ENCODE assay signal across 25 mouse cellular contexts in genomic region chr13:56444996-56445395, GRCm38 (mm10). TPM values are rescaled to one million over a fixed set of nuclear protein-coding genes. Genes with fewer than 3 reads are reported as not detected.
DNase-seq lines count a peak whose midpoint lies in the region; ATAC-seq and TF ChIP-seq lines count a peak whose summit lies in the region.
"Had no signal": no experiment of that assay in that cellular context is flagged by ENCODE, and none has a peak within 500 bp of the region (broad histone marks: within the 10 kb centered on the region; RNA-seq: fewer than 3 reads in every experiment).

No protein-coding gene starts in this region.

- H3K4me1 ChIP-seq in liver, adult 2 months (ENCODE audit: control insufficient read depth, insufficient read depth, low read length) = peaks cover 13% of the 10 kb centered on the region
- no peaks in the 10 kb centered on the region for H3K4me1 ChIP-seq in liver, embryonic 11.5 days (replicated peaks; ENCODE audit: control insufficient read depth, insufficient read depth, low read length)

- no peaks in the 10 kb centered on the region for H3K27me3 ChIP-seq in liver, adult 2 months (ENCODE audit: control insufficient read depth, insufficient read depth, low read length)
- peaks cover 7% of the 10 kb centered on the region for H3K27me3 ChIP-seq in liver, embryonic 11.5 days (replicated peaks; ENCODE audit: control insufficient read depth, insufficient read depth, low read length)
- H3K27me3 ChIP-seq: Patski had no signal

- H3K9ac ChIP-seq in liver, adult 2 months (ENCODE audit: low read depth, low read length) = no peak overlapping the region
- H3K9ac ChIP-seq in liver, embryonic 11.5 days (ENCODE audit: low read depth, low read length) = no peak overlapping the region

- no peak overlapping the region for H3K27ac ChIP-seq in liver, adult 2 months (replicated peaks; ENCODE audit: insufficient read depth, low read depth, low read length)
- H3K27ac ChIP-seq in liver, embryonic 11.5 days (ENCODE audit: low read depth, low read length) = no peak overlapping the region

- H3K4me2 ChIP-seq in liver, embryonic 11.5 days = no peak overlapping the region

- TF ChIP-seq POLR2A in liver, adult 2 months (IDR thresholded peaks at IDR 0.05; ENCODE audit: extremely low read depth, insufficient read depth, low read length) = no peak

- intact Hi-C loops in heart, postnatal 10 days (cut with DNase I) = no loop called here

- no peaks in the 10 kb centered on the region for H3K9me3 ChIP-seq in liver, embryonic 11.5 days (ENCODE audit: control insufficient read depth, low read length)

- no peaks in the 10 kb centered on the region for H3K79me2 ChIP-seq in liver, adult 2 months (ENCODE audit: control insufficient read depth, insufficient read depth, low read length)

- no peak for TF ChIP-seq CTCF in liver, adult 2 months (IDR thresholded peaks at IDR 0.05; ENCODE audit: low read depth, low read length)

- DNase-seq in heart, adult 11 months = peak; percentile 86
- DNase-seq in heart, postnatal 10 days = no peak
- peak; percentile 95 for DNase-seq in liver, adult 2 months (ENCODE audit: extremely low read depth, low read depth, low spot score)
- DNase-seq in liver, embryonic 11.5 days (ENCODE audit: low spot score) = no peak
- DNase-seq: adrenal gland, adult 2 months; adrenal gland, adult 8-10 months; adrenal gland, postnatal 10 days; adrenal gland, postnatal 14 days; adrenal gland, postnatal 25 days; adrenal gland, postnatal 36 days; B cell, adult 2 months; cerebellum, adult 11 months; cerebellum, adult 11-12 months; cerebellum, adult 18-20 months had no signal

- no peaks in the 10 kb centered on the region for H3K36me3 ChIP-seq in liver, adult 2 months (ENCODE audit: control insufficient read depth, insufficient read depth, low read length)
- H3K36me3 ChIP-seq in liver, embryonic 11.5 days (ENCODE audit: control insufficient read depth, insufficient read depth, low read length) = no peaks in the 10 kb centered on the region
- H3K36me3 ChIP-seq: G1E had no signal

- 56% methylated on average over 6 of the region's 6 CpGs for WGBS in liver, adult 2 months
- 78% methylated on average over 6 of the region's 6 CpGs for whole genome bisulfite sequencing in liver, embryonic 11.5 days

- no peak overlapping the region for H3K4me3 ChIP-seq in liver, adult 2 months (ENCODE audit: insufficient read depth, low read depth, low read length)
- H3K4me3 ChIP-seq in liver, embryonic 11.5 days (ENCODE audit: low read depth, low read length) = no peak overlapping the region

- no peak for ATAC-seq in liver, embryonic 11.5 days (replicated peaks; ENCODE audit: low FRiP score)
- ATAC-seq: activated CD4-positive, CD25-positive, alpha-beta regulatory T cell, adult 4 months; CD4-positive, CD25-positive, alpha-beta regulatory T cell, adult 4 months had no signal

RNA-seq across cellular contexts. Expression of gene Slc25a48, which starts 6.8 kb away (rescaled TPM):
- total RNA-seq in heart, postnatal 10 days (2021) = under 1 TPM; 0.12 to 0.24 TPM
- total RNA-seq in liver, adult 2 months (2014; rRNA removed) = 3.7 and 5.7 TPM in 2 replicates
- 5.4 and 8.7 TPM in 2 replicates for polyA plus RNA-seq in liver, adult 2 months (2012; rRNA removed)
- polyA plus RNA-seq in liver, embryonic 11.5 days (2014; fragmentation: Nextera tagmentation; extraction: Ambion mirVana) = 0.18 and 0.37 TPM in 2 replicates
- total RNA-seq: CH12.LX, MEL had no signal
- polyA plus RNA-seq: activated CD4-positive, CD25-positive, alpha-beta regulatory T cell, adult 4 months; CD4-positive, CD25-positive, alpha-beta regulatory T cell, adult 4 months; G1E had no signal

RNA-seq across cellular contexts. Expression of gene Gm3045, which starts 18.6 kb away (rescaled TPM):
- not detected for total RNA-seq in heart, postnatal 10 days (2021)
- total RNA-seq in liver, adult 2 months (2014; rRNA removed) = not detected in 2 replicates
- polyA plus RNA-seq in liver, adult 2 months (2012; rRNA removed) = not detected in 2 replicates
- not detected in 2 replicates for polyA plus RNA-seq in liver, embryonic 11.5 days (2014; fragmentation: Nextera tagmentation; extraction: Ambion mirVana)
- total RNA-seq: adrenal gland, adult 18-20 months; adrenal gland, adult 2 months; adrenal gland, adult 8-10 months; adrenal gland, postnatal 10 days; adrenal gland, postnatal 14 days; adrenal gland, postnatal 25 days; adrenal gland, postnatal 36 days; adrenal gland, postnatal 4 days; CH12.LX; ES-E14; MEL had no signal
- polyA plus RNA-seq: activated CD4-positive, CD25-positive, alpha-beta regulatory T cell, adult 4 months; adrenal gland, adult 2 months; brain, embryonic 14.5 days; C2C12; CD4-positive, CD25-positive, alpha-beta regulatory T cell, adult 4 months; G1E; Patski had no signal

RNA-seq across cellular contexts. Expression of gene Il9, which starts 37.0 kb away (rescaled TPM):
- not detected for total RNA-seq in heart, postnatal 10 days (2021)
- not detected in 2 replicates for total RNA-seq in liver, adult 2 months (2014; rRNA removed)
- polyA plus RNA-seq in liver, adult 2 months (2012; rRNA removed) = not detected in 2 replicates
- polyA plus RNA-seq in liver, embryonic 11.5 days (2014; fragmentation: Nextera tagmentation; extraction: Ambion mirVana) = not detected in 2 replicates
- total RNA-seq: adrenal gland, adult 18-20 months; adrenal gland, adult 2 months; adrenal gland, adult 8-10 months; adrenal gland, postnatal 10 days; adrenal gland, postnatal 14 days; adrenal gland, postnatal 25 days; adrenal gland, postnatal 36 days; adrenal gland, postnatal 4 days; CH12.LX; ES-E14; G1E; MEL had no signal
- polyA plus RNA-seq: activated CD4-positive, CD25-positive, alpha-beta regulatory T cell, adult 4 months; adrenal gland, adult 2 months; brain, embryonic 14.5 days; C2C12; CD4-positive, CD25-positive, alpha-beta regulatory T cell, adult 4 months; G1E; Patski had no signal

Comparison
In these comparisons a context has a peak if more than half of its experiments do, and no peak if none do; other contexts are left out.
1. DNase-seq: peak in heart, adult 11 months (single experiment) and liver, adult 2 months (single experiment); none in heart, postnatal 10 days (0 of 2) and liver, embryonic 11.5 days (single experiment).